Mouse (Mus musculus) testis, postnatal 14 days (tissue): ENCODE results near the gene Mamdc4.
"Not testable (repeated sequence)": the region's sequence is repeated elsewhere in the genome, so short reads cannot be mapped to it uniquely, and the experiment has no call there.

Experiments
- DNase-seq: peaks from one replicate; pipeline ENCODE4 v3.0.0; 2021; ENCODE audit warnings: low spot score

The Mamdc4 gene

GRCm38 (mm10) chr2:25558774-25559173, 15.9 kb downstream of the Mamdc4 start:
- DNase-seq, result no peak

GRCm38 (mm10) chr2:25557964-25558360, 16.7 kb downstream of the Mamdc4 start:
- no peak for DNase-seq

- peak; percentile 95 for DNase-seq
Measured at GRCm38 (mm10) chr2:25557221-25557963, 17.3 kb downstream of the Mamdc4 start, which contains the start of gene Edf1. TSS of gene Edf1 (plus strand) at chr2:25557847.

GRCm38 (mm10) chr2:25556296-25556695, 18.3 kb downstream of the Mamdc4 start:
- no peak for DNase-seq

- not testable (repeated sequence) for DNase-seq
Measured at GRCm38 (mm10) chr2:25555479-25555878, 19.2 kb downstream of the Mamdc4 start.

GRCm38 (mm10) chr2:25553171-25553786, 21.4 kb downstream of the Mamdc4 start:
- not testable (repeated sequence) for DNase-seq

GRCm38 (mm10) chr2:25551186-25551585, 23.5 kb downstream of the Mamdc4 start:
- no peak for DNase-seq

GRCm38 (mm10) chr2:25549021-25549991, 25.3 kb downstream of the Mamdc4 start:
- DNase-seq, result no peak

- DNase-seq, result peak; percentile 99
Measured at GRCm38 (mm10) chr2:25546811-25547491, 27.7 kb downstream of the Mamdc4 start, which contains the start of gene Traf2. TSS of gene Traf2 (minus strand) at chr2:25546940.

GRCm38 (mm10) chr2:25545996-25546810, 28.4 kb downstream of the Mamdc4 start:
- no peak for DNase-seq

GRCm38 (mm10) chr2:25541644-25542367, 32.8 kb downstream of the Mamdc4 start:
- DNase-seq, result no peak

- no peak for DNase-seq
Measured at GRCm38 (mm10) chr2:25540541-25540948, 34.1 kb downstream of the Mamdc4 start.

- no peak for DNase-seq
Measured at GRCm38 (mm10) chr2:25536531-25536930, 38.1 kb downstream of the Mamdc4 start.

- no peak for DNase-seq
Measured at GRCm38 (mm10) chr2:25534866-25535182, 39.8 kb downstream of the Mamdc4 start.

GRCm38 (mm10) chr2:25534178-25534865, 40.3 kb downstream of the Mamdc4 start:
- DNase-seq, result peak; percentile 33

GRCm38 (mm10) chr2:25533707-25534106, 40.9 kb downstream of the Mamdc4 start:
- no peak for DNase-seq

- DNase-seq, result no peak
Measured at GRCm38 (mm10) chr2:25526510-25527302, 47.9 kb downstream of the Mamdc4 start.
